19 mouse cellular contexts compared by ENCODE assay signal in the genomic region with DNA sequence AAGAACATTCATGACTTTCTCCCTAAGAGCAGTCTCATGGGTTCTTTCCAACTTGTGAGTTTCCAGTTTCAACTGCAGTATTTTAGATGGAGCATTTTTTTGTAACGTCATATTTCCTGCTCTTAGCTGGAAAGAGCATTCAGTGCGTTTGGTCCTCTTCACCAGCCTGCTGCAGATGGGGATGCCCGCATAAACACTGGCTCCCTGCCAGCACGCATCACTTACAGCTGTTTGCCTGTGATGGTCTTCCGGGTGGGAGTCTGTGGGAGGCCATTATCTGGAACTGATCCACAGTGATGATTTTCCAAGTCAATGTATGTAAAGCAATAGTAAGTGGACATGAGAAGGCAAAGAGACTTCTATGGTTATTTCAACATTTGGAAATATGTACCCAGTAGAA.
DNase-seq lines count a peak whose midpoint lies in the region; ATAC-seq and TF ChIP-seq lines count a peak whose summit lies in the region.
"Had no signal": no experiment of that assay in that cellular context is flagged by ENCODE, and none has a peak within 500 bp of the region (broad histone marks: within the 10 kb centered on the region; RNA-seq: fewer than 3 reads in every experiment).

No protein-coding gene starts in this region.

- 30% methylated on average over 5 of the region's 5 CpGs for WGBS in lung, embryonic 16.5 days
- WGBS in stomach, embryonic 15.5 days = 34% methylated on average over 5 of the region's 5 CpGs
- WGBS in stomach, postnatal 0 days = 49% methylated on average over 5 of the region's 5 CpGs

- H3K9me3 ChIP-seq in lung, embryonic 16.5 days (ENCODE audit: control insufficient read depth, low read length) = no peaks in the 10 kb centered on the region
- H3K9me3 ChIP-seq in stomach, embryonic 15.5 days = no peaks in the 10 kb centered on the region
- H3K9me3 ChIP-seq in stomach, postnatal 0 days (ENCODE audit: control insufficient read depth, low read length) = no peaks in the 10 kb centered on the region
- H3K9me3 ChIP-seq: embryonic facial prominence, embryonic 12.5 days; heart, embryonic 15.5 days; midbrain, embryonic 12.5 days had no signal

- H3K4me2 ChIP-seq in lung, embryonic 16.5 days (ENCODE audit: low read depth, low read length) = no peak overlapping the region
- H3K4me2 ChIP-seq in stomach, embryonic 15.5 days = no peak overlapping the region
- H3K4me2 ChIP-seq in stomach, postnatal 0 days (replicated peaks; ENCODE audit: low read depth) = no peak overlapping the region
- H3K4me2 ChIP-seq: embryonic facial prominence, embryonic 12.5 days; heart, embryonic 15.5 days; midbrain, embryonic 12.5 days had no signal

- H3K4me3 ChIP-seq in lung, embryonic 16.5 days (ENCODE audit: low read length) = no peak overlapping the region
- H3K4me3 ChIP-seq in stomach, embryonic 15.5 days (replicated peaks) = no peak overlapping the region
- H3K4me3 ChIP-seq in stomach, postnatal 0 days (ENCODE audit: low read depth, low read length) = no peak overlapping the region
- H3K4me3 ChIP-seq: embryonic facial prominence, embryonic 12.5 days; heart, embryonic 15.5 days; midbrain, embryonic 12.5 days; myocyte had no signal

- TF ChIP-seq CTCF in stomach, postnatal 0 days (IDR thresholded peaks at IDR 0.05; ENCODE audit: low read depth) = no peak

- H3K9ac ChIP-seq in lung, embryonic 16.5 days (ENCODE audit: low read length) = no peak overlapping the region
- no peak overlapping the region for H3K9ac ChIP-seq in stomach, embryonic 15.5 days
- H3K9ac ChIP-seq in stomach, postnatal 0 days (ENCODE audit: low read length) = no peak overlapping the region
- H3K9ac ChIP-seq: embryonic facial prominence, embryonic 12.5 days; heart, embryonic 15.5 days; liver, postnatal 0 days; midbrain, embryonic 12.5 days had no signal

- H3K36me3 ChIP-seq in lung, embryonic 16.5 days (ENCODE audit: control insufficient read depth, insufficient read depth, low read length) = no peaks in the 10 kb centered on the region
- no peaks in the 10 kb centered on the region; the same call in 1 of the 2 replicates for H3K36me3 ChIP-seq in stomach, embryonic 15.5 days
- H3K36me3 ChIP-seq in stomach, postnatal 0 days (ENCODE audit: control insufficient read depth, insufficient read depth, low read length) = no peaks in the 10 kb centered on the region
- H3K36me3 ChIP-seq: embryonic facial prominence, embryonic 12.5 days; heart, embryonic 15.5 days; midbrain, embryonic 12.5 days had no signal

- H3K27me3 ChIP-seq in lung, embryonic 16.5 days (ENCODE audit: control insufficient read depth, insufficient read depth, low read depth, low read length) = no peaks in the 10 kb centered on the region
- H3K27me3 ChIP-seq in stomach, embryonic 15.5 days (replicated peaks) = no peaks in the 10 kb centered on the region
- no peaks in the 10 kb centered on the region for H3K27me3 ChIP-seq in stomach, postnatal 0 days (ENCODE audit: control insufficient read depth, insufficient read depth, low read length)
- H3K27me3 ChIP-seq: embryonic facial prominence, embryonic 12.5 days; heart, embryonic 15.5 days; midbrain, embryonic 12.5 days had no signal

- no peak overlapping the region for H3K27ac ChIP-seq in lung, embryonic 16.5 days (ENCODE audit: low read length)
- no peak overlapping the region for H3K27ac ChIP-seq in stomach, embryonic 15.5 days
- no peak overlapping the region for H3K27ac ChIP-seq in stomach, postnatal 0 days (replicated peaks)
- H3K27ac ChIP-seq: embryonic facial prominence, embryonic 12.5 days; heart, embryonic 15.5 days; midbrain, embryonic 12.5 days had no signal

- no peak for TF ChIP-seq EP300 in stomach, postnatal 0 days (optimal IDR thresholded peaks at IDR 0.05)

- peak; percentile 8 for DNase-seq in gastrocnemius, postnatal 10 days
- DNase-seq in gastrocnemius, postnatal 4 days (ENCODE audit: low spot score in 2 of 2) = no peak
- no peak for DNase-seq in lung, postnatal 36 days
- no peak for DNase-seq in stomach, postnatal 0 days (ENCODE audit: low spot score)
- no peak for DNase-seq in urinary bladder, postnatal 10 days (ENCODE audit: low spot score)
- DNase-seq: cerebellum, adult 9-10 months; gastrocnemius, postnatal 25 days; kidney, adult 2 months; kidney, postnatal 10 days; layer of hippocampus, postnatal 36 days; liver, postnatal 0 days; right cerebral cortex, adult 18-20 months had no signal

- H3K4me1 ChIP-seq in lung, embryonic 16.5 days (replicated peaks; ENCODE audit: control insufficient read depth, insufficient read depth, low read length) = no peaks in the 10 kb centered on the region
- no peaks in the 10 kb centered on the region for H3K4me1 ChIP-seq in stomach, embryonic 15.5 days
- no peaks in the 10 kb centered on the region for H3K4me1 ChIP-seq in stomach, postnatal 0 days (replicated peaks; ENCODE audit: control insufficient read depth, insufficient read depth)
- H3K4me1 ChIP-seq: embryonic facial prominence, embryonic 12.5 days; heart, embryonic 15.5 days; midbrain, embryonic 12.5 days had no signal

- peak; percentile 86 for ATAC-seq in lung, embryonic 16.5 days (ENCODE audit: low read depth)
- peak; percentile 39; the same call in 1 of the 2 replicates for ATAC-seq in stomach, embryonic 15.5 days (ENCODE audit: insufficient read depth, low FRiP score, low read depth)
- ATAC-seq in stomach, postnatal 0 days (ENCODE audit: low FRiP score, low TSS enrichment) = no peak
- ATAC-seq: inflammation-experienced regulatory T-cells, adult 6 months; liver, postnatal 0 days had no signal
